Mouse (Mus musculus) forebrain, embryonic 16.5 days (tissue): ENCODE data around the gene Sept9. TPM values are rescaled to one million over a fixed set of nuclear protein-coding genes. Genes with fewer than 3 reads are reported as not detected.

Experiments used
- ATAC-seq: fragments of 200-750 bp; cut with Nextera tagmentation; 2 replicates; pipeline ENCODE4 v1.8.0; 2017; ENCODE audit warnings: mild to moderate bottlenecking, moderate library complexity
- H3K27ac ChIP-seq: fragments of 300-500 bp; sonication (generic); 2 replicates; pipeline ENCODE4 v1.5.1; 2014; ENCODE audit warnings: low read length, control low read depth
- H3K27me3 ChIP-seq: fragments of 300-500 bp; sonication (generic); replicated peaks from 2 replicates; pipeline ENCODE4 v1.6.1; 2014; ENCODE audit warnings: low read length; ENCODE audit not compliant: control insufficient read depth, insufficient read depth
- H3K36me3 ChIP-seq: fragments of 300-500 bp; sonication (generic); 2 replicates; pipeline ENCODE4 v1.6.1; 2014; ENCODE audit not compliant: control insufficient read depth, insufficient read depth
- H3K4me1 ChIP-seq: fragments of 300-500 bp; sonication (generic); replicated peaks from 2 replicates; pipeline ENCODE4 v1.6.1; 2014; ENCODE audit warnings: low read length; ENCODE audit not compliant: control insufficient read depth, insufficient read depth
- H3K4me2 ChIP-seq: fragments of 300-500 bp; sonication (generic); 2 replicates; pipeline ENCODE4 v1.6.1; 2014; ENCODE audit warnings: mild to moderate bottlenecking, low read length, control low read depth
- H3K4me3 ChIP-seq: fragments of 300-500 bp; sonication (generic); replicated peaks from 2 replicates; pipeline ENCODE4 v1.5.1; 2014; ENCODE audit warnings: mild to moderate bottlenecking, low read length, control low read depth
- H3K9ac ChIP-seq: fragments of 300-500 bp; sonication (generic); replicated peaks from 2 replicates; pipeline ENCODE4 v1.6.1; 2014; ENCODE audit warnings: low read depth, low read length, control low read depth
- H3K9me3 ChIP-seq: fragments of 300-500 bp; sonication (generic); 2 replicates; pipeline ENCODE4 v1.6.1; 2016; ENCODE audit warnings: low read length; ENCODE audit not compliant: control insufficient read depth
- WGBS: fragments of 180-500 bp; shearing (Covaris S2); extraction: QIAGEN DNeasy Blood & Tissue Kit; methylation state at CpG from one replicate; pipeline ENCODE4 v1.1.7; 2014; 5-methylcytosine and 5-hydroxymethylcytosine counted together
- polyA plus RNA-seq: library from polyadenylated mRNA; unstranded; fragments of >200 nt; fragmentation: Nextera tagmentation; extraction: Ambion mirVana; gene quantifications from 2 replicates; pipeline ENCODE4 v1.2.1, GENCODE M21; 2015

The Sept9 gene
- polyA plus RNA-seq, 1 experiment from 2014 or later: 120 TPM

DNA sequence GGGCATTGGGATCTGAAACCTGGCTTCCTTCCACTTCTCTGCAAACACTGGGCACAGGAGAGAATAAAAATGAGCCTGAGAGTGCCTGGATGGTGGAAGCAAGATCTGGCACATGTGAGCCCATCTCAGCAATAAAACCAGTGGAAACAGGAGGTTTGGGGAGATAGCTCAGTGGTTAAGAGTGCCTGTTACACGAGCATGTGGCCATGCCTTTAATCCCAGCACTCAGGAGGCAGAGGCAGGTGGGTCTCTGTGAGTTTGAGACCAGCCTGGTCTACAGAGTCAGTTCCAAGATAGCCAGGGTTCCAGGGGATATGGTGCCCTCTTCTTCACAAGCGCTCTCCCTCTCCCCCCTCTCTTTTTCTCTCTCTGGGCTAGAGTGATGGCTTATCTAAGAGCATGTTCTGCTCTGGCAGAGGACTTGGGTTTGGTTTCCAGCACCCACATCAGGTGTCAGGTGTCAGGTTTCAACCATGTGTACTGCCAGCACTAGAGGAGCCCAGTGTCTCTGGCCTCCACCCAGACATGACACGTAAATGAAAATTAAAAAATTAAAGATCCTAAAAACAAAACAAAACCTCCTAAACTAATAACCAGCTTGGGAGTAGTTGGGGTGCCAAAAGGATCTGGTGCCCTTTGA lies 97.8 kb downstream of the Sept9 start:
- no peak for ATAC-seq
- 91% methylated on average over 3 of the region's 3 CpGs for WGBS
- H3K27ac ChIP-seq: no peak overlapping the region; the same call in 1 of the 2 replicates

GRCm38 (mm10) chr11:117299741-117300140 lies 100.3 kb downstream of the Sept9 start:
- no peaks in the 10 kb centered on the region for H3K27me3 ChIP-seq
- no peak overlapping the region for H3K4me2 ChIP-seq
- no peaks in the 10 kb centered on the region for H3K9me3 ChIP-seq
- no peak overlapping the region for H3K27ac ChIP-seq
- no peak for ATAC-seq
- H3K9ac ChIP-seq: no peak overlapping the region
- H3K4me3 ChIP-seq: no peak overlapping the region
- H3K4me1 ChIP-seq: peaks cover 12% of the 10 kb centered on the region
- 90% methylated on average over 6 of the region's 6 CpGs for WGBS
- H3K36me3 ChIP-seq: no peaks in the 10 kb centered on the region

More for the DNA sequence above, 97.8 kb downstream of the Sept9 start:
- Histone ChIP-seq H3K9me3 (no peaks in the 10 kb centered on the region), H3K9ac (no peak overlapping the region), H3K36me3 (no peaks in the 10 kb centered on the region), H3K4me2 (no peak overlapping the region), H3K4me3 (no peak overlapping the region), H3K27me3 (no peaks in the 10 kb centered on the region), H3K4me1 (peaks cover 12% of the 10 kb centered on the region)

GRCm38 (mm10) chr11:117300809-117301208 lies 101.3 kb downstream of the Sept9 start:
- H3K9ac ChIP-seq: no peak overlapping the region
- H3K36me3 ChIP-seq: no peaks in the 10 kb centered on the region
- no peaks in the 10 kb centered on the region for H3K9me3 ChIP-seq
- H3K4me2 ChIP-seq: no peak overlapping the region
- no peaks in the 10 kb centered on the region for H3K27me3 ChIP-seq
- H3K27ac ChIP-seq: no peak overlapping the region
- peaks cover 8% of the 10 kb centered on the region for H3K4me1 ChIP-seq
- H3K4me3 ChIP-seq: no peak overlapping the region
- no peak for ATAC-seq
- WGBS: 90% methylated on average over 4 of the region's 4 CpGs

- Histone ChIP-seq H3K4me2 (no peak overlapping the region), H3K27ac (no peak overlapping the region), H3K27me3 (no peaks in the 10 kb centered on the region), H3K36me3 (no peaks in the 10 kb centered on the region), H3K4me1 (peaks cover under 1% of the 10 kb centered on the region; the same call in 1 of the 2 replicates), H3K9me3 (no peaks in the 10 kb centered on the region), H3K9ac (no peak overlapping the region), H3K4me3 (no peak overlapping the region)
- ATAC-seq: no peak
- WGBS: 37% methylated on average over 6 of the region's 6 CpGs
These were observed 102.3 kb downstream of the Sept9 start for GRCm38 (mm10) chr11:117301716-117302115.

DNA sequence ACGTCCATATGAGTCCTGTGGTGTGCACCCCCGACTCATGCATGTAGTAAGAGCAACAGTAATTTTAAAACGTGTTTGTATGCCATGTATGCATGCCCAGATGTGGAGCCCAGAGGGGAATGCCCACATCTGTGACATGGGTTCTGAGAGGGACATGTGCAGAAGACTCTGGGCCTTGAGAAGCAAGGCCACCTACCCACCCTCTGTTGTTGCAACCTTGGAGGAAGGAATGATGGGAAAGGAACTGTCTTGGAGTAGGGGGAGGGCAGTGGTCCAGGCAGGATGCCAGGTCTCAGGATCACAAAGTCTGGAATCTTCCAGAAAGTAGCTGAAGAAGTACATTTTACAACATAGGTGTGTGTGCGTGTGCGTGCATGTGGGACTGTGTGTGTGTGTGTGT lies 102.9 kb downstream of the Sept9 start:
- H3K27ac ChIP-seq: no peak overlapping the region
- no peaks in the 10 kb centered on the region for H3K36me3 ChIP-seq
- H3K27me3 ChIP-seq: no peaks in the 10 kb centered on the region
- no peak overlapping the region for H3K9ac ChIP-seq
- 93% methylated on average over 5 of the region's 5 CpGs for WGBS
- ATAC-seq: no peak
- no peaks in the 10 kb centered on the region for H3K4me1 ChIP-seq
- no peak overlapping the region for H3K4me2 ChIP-seq
- no peak overlapping the region for H3K4me3 ChIP-seq
- no peaks in the 10 kb centered on the region for H3K9me3 ChIP-seq

DNA sequence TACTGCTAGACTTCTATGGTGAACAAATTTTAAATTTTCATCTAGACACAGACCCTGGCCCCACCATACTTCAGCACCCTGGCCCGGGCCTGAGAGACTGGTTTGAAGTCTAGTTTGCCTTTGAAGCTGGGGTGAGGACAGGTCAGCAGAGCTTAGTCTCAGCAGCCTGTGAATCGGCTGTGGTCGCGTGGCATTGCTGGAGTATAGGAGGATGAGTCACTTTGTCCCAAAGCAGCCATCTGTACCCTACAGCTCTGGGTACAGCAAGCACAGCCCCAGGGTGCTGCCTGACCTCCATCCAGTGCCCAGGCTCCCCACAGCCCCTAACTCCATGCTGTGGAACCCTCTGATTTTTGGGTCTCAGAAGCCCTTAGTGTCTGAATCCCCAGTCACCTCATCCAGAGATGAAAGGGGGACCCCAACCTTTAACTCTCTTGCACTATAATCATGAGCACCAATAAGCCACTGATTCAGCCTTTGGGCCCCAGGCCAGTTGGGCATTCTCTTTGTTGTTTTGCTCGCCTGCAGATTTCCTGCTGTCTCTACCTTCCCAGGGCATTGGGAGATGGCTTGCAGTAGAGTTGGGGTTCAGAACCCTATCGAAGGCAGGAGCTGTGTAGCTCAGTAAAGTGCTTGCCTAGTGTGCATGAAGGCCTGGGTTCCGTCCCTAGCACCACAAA lies 106.2 kb downstream of the Sept9 start:
- Histone ChIP-seq H3K36me3 (no peaks in the 10 kb centered on the region), H3K9me3 (no peaks in the 10 kb centered on the region), H3K27me3 (no peaks in the 10 kb centered on the region), H3K4me1 (peaks cover 20% of the 10 kb centered on the region), H3K4me3 (no peak overlapping the region), H3K9ac (no peak overlapping the region), H3K4me2 (no peak overlapping the region), H3K27ac (no peak overlapping the region)
- ATAC-seq: no peak
- WGBS: 86% methylated on average over 7 of the region's 7 CpGs

GRCm38 (mm10) chr11:117306311-117307088 lies 107.0 kb downstream of the Sept9 start:
- ATAC-seq: no peak

GRCm38 (mm10) chr11:117307895-117308786 lies 108.7 kb downstream of the Sept9 start:
- 41% methylated on average over 13 of the region's 13 CpGs for WGBS
- no peak overlapping the region for H3K4me3 ChIP-seq
- H3K36me3 ChIP-seq: no peaks in the 10 kb centered on the region
- H3K4me2 ChIP-seq: no peak overlapping the region
- H3K27me3 ChIP-seq: no peaks in the 10 kb centered on the region
- peaks cover 37% of the 10 kb centered on the region for H3K4me1 ChIP-seq
- 0 out of 2 replicates have a peak, but pooled peaks have one; percentile 14 for ATAC-seq
- H3K9ac ChIP-seq: no peak overlapping the region
- no peaks in the 10 kb centered on the region for H3K9me3 ChIP-seq
- H3K27ac ChIP-seq: no peak overlapping the region

More at GRCm38 (mm10) chr11:117306311-117307088, 107.0 kb downstream of the Sept9 start:
- Histone ChIP-seq H3K27ac (no peak overlapping the region), H3K4me2 (no peak overlapping the region), H3K9me3 (no peaks in the 10 kb centered on the region), H3K9ac (no peak overlapping the region), H3K4me1 (peaks cover 28% of the 10 kb centered on the region), H3K4me3 (no peak overlapping the region), H3K36me3 (no peaks in the 10 kb centered on the region), H3K27me3 (no peaks in the 10 kb centered on the region)
- 74% methylated on average over 14 of the region's 14 CpGs for WGBS
